Mouse (Mus musculus) ovary, adult 18-20 months (tissue): Measurements from ENCODE around the gene Lyg2.
A peak's percentile ranks its signal among the peaks of the same experiment; 100 is the strongest.

Experiments used
- DNase-seq: peaks from one replicate; pipeline ENCODE4 v3.0.0; 2022; ENCODE audit warnings: low spot score, mixed read lengths

Lyg2 gene

GRCm38 (mm10) chr1:37916393-37916792 is at the start of gene Lyg2:
Gene Lyg2, minus strand, starts transcription at chr1:37916493.
- no peak for DNase-seq

GRCm38 (mm10) chr1:37965571-37965970 is 49.3 kb upstream of the Lyg2 start:
- DNase-seq = no peak

DNA sequence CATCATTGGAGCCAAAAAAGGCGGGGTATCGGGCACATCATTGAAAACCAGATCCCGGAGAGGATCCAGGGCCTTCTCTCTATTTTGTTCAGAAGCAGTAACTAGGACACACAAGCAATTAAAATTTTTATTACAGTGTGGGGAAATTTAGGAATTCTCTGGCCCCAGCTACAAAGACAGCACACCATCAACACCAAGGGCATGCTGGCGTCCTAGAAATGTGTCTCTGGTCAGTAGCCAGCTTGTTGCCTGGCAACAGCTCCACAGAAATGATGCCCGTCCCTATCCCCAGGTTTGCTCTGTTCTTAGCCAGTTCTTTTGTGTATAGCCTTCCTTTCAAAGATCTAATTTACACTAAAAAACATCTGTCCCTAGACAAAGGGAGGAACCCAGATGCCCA is 43.2 kb upstream of the Lyg2 start:
- no peak for DNase-seq

DNA sequence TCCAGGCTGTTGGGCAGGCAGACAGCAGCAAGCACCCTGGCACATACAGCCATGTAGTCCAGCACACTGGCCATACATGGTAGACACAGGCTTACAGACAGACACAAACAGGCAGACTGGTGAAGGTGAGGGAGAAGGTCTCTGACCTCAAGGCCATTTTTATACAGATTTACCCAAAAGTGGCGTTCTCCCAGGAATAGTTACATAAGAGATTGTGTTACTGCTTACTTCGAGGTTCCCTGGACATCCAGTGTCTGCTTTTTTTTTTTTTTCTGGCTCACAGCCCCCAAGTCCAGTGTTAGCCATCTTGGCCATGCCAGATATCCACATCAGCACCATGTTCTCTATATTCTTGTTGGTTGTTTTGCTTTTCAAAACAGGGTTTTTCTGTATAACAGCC is 42.2 kb upstream of the Lyg2 start:
- no peak for DNase-seq

- DNase-seq = no peak
Observed at GRCm38 (mm10) chr1:37957659-37958058, 41.4 kb upstream of the Lyg2 start, which contains the start of gene Lyg1. Gene Lyg1, minus strand, starts transcription at chr1:37957759.

DNA sequence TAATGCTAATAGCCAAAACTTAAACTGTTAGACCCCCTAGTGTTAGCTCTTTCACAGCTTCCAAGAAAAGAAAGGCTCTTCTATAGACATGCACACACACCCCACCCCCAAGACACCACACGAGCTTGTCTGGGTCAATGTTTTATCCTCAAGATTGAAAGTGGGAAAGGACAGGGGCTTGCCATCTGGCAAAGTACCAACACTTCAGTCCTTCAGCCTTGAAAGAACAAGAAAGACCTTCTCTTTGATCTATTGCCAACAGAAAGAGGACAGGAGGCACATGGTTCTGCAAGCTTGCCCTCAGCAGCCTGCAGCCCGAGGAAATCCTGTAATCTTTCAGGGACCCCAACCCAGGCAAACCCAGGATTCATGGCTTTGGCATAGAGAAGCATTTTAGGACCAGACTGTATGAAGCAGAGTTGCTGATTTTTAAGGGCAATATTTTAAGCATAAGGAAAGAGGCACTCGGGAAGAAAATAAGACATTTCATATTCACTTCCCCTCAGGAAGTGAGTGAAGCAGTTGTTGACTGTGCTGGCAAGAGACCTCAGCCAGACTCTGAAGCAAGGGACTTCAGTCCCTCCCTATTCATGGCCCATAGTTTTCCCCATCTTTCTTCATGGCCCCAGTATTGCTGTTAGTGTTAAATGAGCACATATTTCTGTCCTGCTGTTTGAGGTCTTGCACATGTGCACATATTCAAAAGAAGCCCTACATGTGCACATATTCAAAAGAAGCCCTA is 40.6 kb upstream of the Lyg2 start:
- DNase-seq = peak; percentile 16

- DNase-seq = no peak
Observed at GRCm38 (mm10) chr1:37955251-37955650, 39.0 kb upstream of the Lyg2 start.

DNA sequence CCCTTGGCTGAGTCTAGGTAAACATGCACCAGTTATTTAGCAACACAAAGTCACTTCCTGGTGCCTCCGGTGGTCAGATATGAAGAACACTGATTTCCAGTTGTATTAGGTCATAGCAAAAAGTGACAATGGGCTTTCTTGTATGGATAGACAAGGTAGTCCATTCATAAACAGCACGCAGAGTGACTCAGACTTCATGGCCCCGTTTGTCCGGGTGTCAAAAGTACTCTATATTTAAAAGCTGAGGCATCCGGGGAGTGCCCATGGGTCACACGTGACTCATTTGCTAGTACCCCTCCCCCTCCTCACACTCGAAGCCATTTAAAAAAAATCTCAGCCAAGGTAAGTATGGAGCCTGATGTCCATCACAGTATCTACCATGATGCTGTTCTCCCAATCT is 38.5 kb upstream of the Lyg2 start:
- DNase-seq = no peak

GRCm38 (mm10) chr1:37948906-37949305 is 32.6 kb upstream of the Lyg2 start:
- no peak for DNase-seq

- no peak for DNase-seq
Observed at GRCm38 (mm10) chr1:37931806-37932205, 15.5 kb upstream of the Lyg2 start.

- DNase-seq = no peak
Observed at GRCm38 (mm10) chr1:37925971-37926370, 9.7 kb upstream of the Lyg2 start.

DNA sequence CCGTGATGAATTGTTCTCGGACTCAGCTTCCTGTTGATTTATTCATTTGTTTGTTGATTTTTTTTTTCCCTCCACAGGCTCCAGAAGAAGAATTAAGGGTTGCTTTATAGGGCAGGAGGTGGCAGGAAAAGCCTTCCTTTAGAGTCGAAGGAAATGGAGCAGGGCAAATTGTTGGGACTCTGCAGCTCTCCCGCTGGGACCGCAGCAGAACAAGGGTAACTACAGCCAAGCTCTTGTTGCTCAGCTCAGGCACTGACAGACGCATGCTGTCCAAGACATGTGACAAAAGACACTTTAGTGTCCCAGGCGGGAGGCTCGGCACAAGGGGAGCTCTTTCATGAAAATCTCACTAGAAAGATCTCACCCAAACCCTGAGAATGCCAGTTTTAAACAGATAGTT is 6.2 kb upstream of the Lyg2 start:
- DNase-seq = no peak

GRCm38 (mm10) chr1:37918096-37918495 is 1.8 kb upstream of the Lyg2 start:
- DNase-seq = no peak

DNA sequence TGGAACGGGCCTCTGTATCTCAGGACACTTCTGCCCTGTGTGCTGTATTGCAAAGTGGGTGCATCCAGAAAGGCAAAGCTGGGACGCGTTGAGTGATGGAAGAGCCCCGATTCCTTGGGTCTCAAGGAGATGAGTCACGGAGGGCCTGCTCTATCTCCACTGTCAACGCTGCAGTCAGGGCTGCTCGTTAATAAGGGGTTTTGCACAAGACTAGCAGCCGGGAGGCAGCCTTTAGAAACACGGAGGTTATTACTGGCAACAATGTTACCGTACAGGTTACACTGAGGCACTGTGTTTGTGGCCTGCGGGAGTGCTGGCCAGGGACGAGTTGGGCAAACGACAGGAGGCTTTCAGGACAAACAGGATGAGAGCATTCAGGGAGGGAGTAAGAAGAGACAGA is 1.4 kb upstream of the Lyg2 start:
- no peak for DNase-seq

DNA sequence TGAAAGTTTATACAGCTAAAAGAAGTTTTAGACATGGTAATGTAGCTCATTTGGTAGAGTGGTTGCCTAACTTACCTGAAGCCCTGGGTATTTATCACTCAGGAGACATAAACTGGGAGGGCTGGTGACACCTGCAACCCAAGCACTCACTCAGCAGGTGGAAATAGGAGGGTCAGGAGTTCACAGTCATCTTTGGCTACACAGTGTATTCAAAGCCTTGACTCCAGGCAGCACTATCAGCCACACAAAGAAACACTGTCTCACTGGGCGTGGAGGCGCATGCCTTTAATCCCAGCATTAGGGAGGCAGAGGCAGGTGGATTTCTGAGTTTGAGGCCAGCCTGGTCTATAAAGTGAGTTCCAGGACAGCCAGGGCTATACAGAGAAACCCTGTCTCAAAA is 3.5 kb downstream of the Lyg2 start:
- DNase-seq = no peak

GRCm38 (mm10) chr1:37903178-37903577 is 13.1 kb downstream of the Lyg2 start:
- no peak for DNase-seq

- no peak for DNase-seq
Observed at GRCm38 (mm10) chr1:37900288-37900687, 16.0 kb downstream of the Lyg2 start.

DNA sequence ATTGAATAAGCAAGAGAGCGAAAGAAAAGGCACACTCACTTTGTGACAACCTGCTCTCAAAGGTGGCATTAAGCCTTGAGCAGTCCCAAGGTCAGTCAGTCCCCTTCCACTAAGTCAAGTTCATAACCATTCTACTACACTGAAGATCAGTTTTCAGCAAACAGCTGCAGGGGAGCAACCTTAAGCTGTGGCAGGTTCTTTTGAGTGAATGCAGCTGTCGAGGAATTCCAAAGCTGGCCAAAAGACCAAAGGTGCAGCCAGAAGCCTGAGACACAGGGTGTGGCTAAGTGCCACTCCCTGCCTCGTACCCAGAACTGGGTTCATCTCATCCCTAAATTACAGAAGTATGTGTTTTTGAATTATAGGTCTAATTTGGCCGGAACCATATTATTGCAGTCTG is 16.5 kb downstream of the Lyg2 start:
- no peak for DNase-seq

- DNase-seq = no peak
Observed at GRCm38 (mm10) chr1:37894606-37895005, 21.7 kb downstream of the Lyg2 start.

GRCm38 (mm10) chr1:37891400-37891799 is 24.9 kb downstream of the Lyg2 start:
- DNase-seq = no peak

- DNase-seq = peak; percentile 79
Observed at GRCm38 (mm10) chr1:37890025-37890652, 26.2 kb downstream of the Lyg2 start, which contains the start of the genes Mitd1 and Mrpl30. Gene Mitd1, minus strand, starts transcription at chr1:37890411. Gene Mrpl30, plus strand, starts transcription at chr1:37890477.

GRCm38 (mm10) chr1:37889206-37889605 is 27.1 kb downstream of the Lyg2 start:
- no peak for DNase-seq

DNA sequence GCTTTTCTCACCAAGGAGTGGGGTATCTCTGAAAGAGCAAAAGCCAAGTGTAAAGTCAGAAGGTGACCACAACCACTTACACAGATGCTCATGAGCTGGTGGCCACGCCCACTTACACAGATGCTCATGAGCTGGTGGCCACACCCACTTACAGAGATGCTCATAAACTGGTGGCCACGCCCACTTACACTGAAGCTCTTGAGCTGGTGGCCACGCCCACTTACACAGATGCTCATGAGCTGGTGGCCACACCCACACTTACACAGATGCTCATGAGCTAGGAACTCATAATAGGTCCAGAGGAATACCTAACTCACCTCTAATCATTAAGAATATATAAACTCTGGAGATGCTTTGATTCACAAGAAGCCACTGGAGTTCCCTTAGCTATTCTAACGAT is 31.8 kb downstream of the Lyg2 start:
- no peak for DNase-seq

DNA sequence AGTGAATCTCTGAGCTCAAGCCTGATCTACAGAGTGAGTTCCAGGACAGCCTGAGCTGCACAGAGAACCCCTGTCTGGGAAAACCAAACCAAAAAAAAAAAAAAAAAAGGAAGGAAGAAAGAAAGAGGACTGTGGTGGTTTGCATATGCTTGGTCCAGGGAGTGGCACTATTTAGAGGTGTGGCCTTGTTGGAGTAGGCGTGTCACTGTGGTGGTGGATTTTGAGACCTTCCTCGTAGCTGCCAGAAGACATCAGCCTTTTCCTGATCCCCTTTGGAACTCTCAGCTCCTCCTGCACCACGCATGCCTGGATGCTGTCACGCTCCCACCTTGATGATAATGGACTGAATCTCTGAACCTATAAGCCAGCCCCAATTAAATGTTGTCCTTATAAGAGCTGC is 32.9 kb downstream of the Lyg2 start:
- no peak for DNase-seq
